Mouse (Mus musculus): ENCODE measurements at regions not wholly inside any gene's neighbourhood (a gene's known extent, or its start where the extent isn't known, plus 50 kb on each side); places are given as distances from the start of the nearest gene placed in this dataset.

GRCm38 (mm10) chr2:67332211-67332610, 81.3 kb upstream of the Gm21830 start:
- peak; percentile 12 to 41 for DNase-seq
- intact Hi-C loops (cut with DNase I), result no loop called here

GRCm38 (mm10) chr2:67344711-67345110, 68.8 kb upstream of the Gm21830 start:
- intact Hi-C loops (cut with DNase I), result no loop called here
- DNase-seq, result no peak

Data from gastrocnemius, postnatal 36 days (tissue).